Mouse (Mus musculus) embryonic fibroblast, embryonic 13.5 days (primary cell): ENCODE data around the gene Siva1.

Experiments used
- CTCF ChIP-seq: IDR thresholded peaks from 2 replicates; pipeline ENCODE4 v1.5.1; 2011; ENCODE audit warnings: mild to moderate bottlenecking, control low read depth, low read length, moderate library complexity, borderline replicate concordance; ENCODE audit not compliant: insufficient read depth
- POLR2A ChIP-seq: IDR thresholded peaks from 2 replicates; pipeline ENCODE4 v1.6.1; 2011; ENCODE audit warnings: low read depth, mild to moderate bottlenecking, control low read depth, low read length, moderate library complexity

DNA sequence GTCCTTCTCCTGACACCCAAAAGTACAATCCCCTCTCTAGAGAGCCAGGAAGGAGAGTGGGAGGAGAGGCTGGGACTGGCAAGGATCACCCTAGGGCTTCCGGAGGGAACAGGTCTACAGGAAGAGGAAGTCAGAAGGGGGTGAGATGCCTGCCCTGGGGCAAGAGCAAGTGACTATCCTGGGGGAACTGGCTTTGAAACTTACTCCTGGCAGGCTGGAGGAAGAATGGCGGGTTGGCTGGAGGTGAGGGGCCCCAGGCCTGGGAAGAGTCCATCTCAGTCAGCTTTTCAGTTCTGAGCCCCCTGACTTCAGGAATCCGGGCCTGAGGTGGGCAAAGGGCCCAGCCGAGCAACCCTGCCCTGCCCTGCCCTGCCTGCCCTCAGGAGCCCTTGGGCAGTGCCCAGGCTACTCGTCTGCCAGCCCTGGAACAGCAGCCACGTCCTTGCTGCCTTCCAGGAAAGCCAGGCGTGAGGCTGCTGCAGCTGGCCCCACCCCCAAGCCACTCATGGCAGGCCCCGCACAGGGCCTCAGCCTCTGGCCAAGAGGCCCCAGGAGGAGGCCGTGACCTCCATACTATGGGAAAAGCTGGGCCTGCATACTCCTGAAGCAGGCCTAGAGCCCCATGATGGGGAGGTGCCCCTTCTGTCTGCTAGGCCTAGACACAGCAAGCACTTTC is 26.4 kb downstream of the Siva1 start:
- no peak for TF ChIP-seq CTCF
- TF ChIP-seq POLR2A, result no peak
